34 mouse cellular contexts compared by ENCODE assay signal in the genomic region with DNA sequence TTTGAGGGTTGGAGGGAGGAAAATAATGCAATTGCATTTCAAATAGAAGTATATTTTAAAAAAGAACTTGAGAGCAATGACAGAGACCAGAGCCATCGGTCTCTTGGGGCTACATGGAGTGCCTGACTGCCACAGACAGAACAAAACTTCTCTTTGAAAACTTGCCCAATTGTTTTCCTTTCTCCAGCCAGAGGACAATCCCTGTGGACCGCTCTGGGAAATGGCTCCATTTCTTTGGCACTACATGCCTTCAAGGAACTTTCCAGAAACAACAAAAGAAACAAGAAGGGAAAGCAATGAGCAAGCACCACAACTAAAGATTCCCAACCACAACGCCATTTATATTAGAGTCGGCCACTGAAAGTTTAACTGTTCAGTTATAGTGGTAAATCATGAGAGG. TPM values are rescaled to one million over a fixed set of nuclear protein-coding genes. Genes with fewer than 3 reads are reported as not detected.
DNase-seq lines count a peak whose midpoint lies in the region; ATAC-seq and TF ChIP-seq lines count a peak whose summit lies in the region.
"Had no signal": no experiment of that assay in that cellular context is flagged by ENCODE, and none has a peak within 500 bp of the region (broad histone marks: within the 10 kb centered on the region; RNA-seq: fewer than 3 reads in every experiment).

No protein-coding gene starts in this region.

- no peaks in the 10 kb centered on the region for H3K79me2 ChIP-seq in myocyte (ENCODE audit: control insufficient read depth, insufficient read depth)

- no peak for ATAC-seq in heart, embryonic 12.5 days (ENCODE audit: insufficient number of reproducible peaks, low FRiP score)
- no peak for ATAC-seq in forebrain, embryonic 11.5 days (replicated peaks; ENCODE audit: low FRiP score)
- ATAC-seq: forebrain, embryonic 16.5 days; inflammation-experienced regulatory T-cells, adult 6 months; midbrain, embryonic 15.5 days; Patski had no signal

- no peak overlapping the region for H3K27ac ChIP-seq in heart, embryonic 12.5 days (ENCODE audit: poor library complexity, severe bottlenecking)
- no peak overlapping the region for H3K27ac ChIP-seq in forebrain, embryonic 11.5 days (ENCODE audit: low read depth, low read length)
- H3K27ac ChIP-seq: embryonic facial prominence, embryonic 12.5 days; forebrain, embryonic 10.5 days; hindbrain, embryonic 14.5 days; kidney, embryonic 15.5 days; liver, embryonic 14.5 days; midbrain, embryonic 10.5 days; midbrain, embryonic 15.5 days; neural tube, embryonic 12.5 days; stomach, postnatal 0 days had no signal

- H3K4me2 ChIP-seq in heart, embryonic 12.5 days, result no peak overlapping the region
- peak overlapping the region; percentile 6 for H3K4me2 ChIP-seq in myocyte (ENCODE audit: low read depth)
- no peak overlapping the region for H3K4me2 ChIP-seq in forebrain, embryonic 11.5 days (ENCODE audit: low read depth, low read length, severe bottlenecking)
- H3K4me2 ChIP-seq: embryonic facial prominence, embryonic 12.5 days; hindbrain, embryonic 14.5 days; kidney, embryonic 15.5 days; lung, embryonic 14.5 days; midbrain, embryonic 15.5 days; neural tube, embryonic 12.5 days had no signal

- intact Hi-C loops in gastrocnemius, postnatal 14 days (cut with DNase I; ENCODE audit: low total_unique reads), result no loop called here

- no peaks in the 10 kb centered on the region for H3K27me3 ChIP-seq in heart, embryonic 12.5 days (replicated peaks)
- no peaks in the 10 kb centered on the region for H3K27me3 ChIP-seq in myocyte (ENCODE audit: control insufficient read depth, insufficient read depth, insufficient read length)
- no peaks in the 10 kb centered on the region for H3K27me3 ChIP-seq in forebrain, embryonic 11.5 days (ENCODE audit: control insufficient read depth, insufficient read depth, low read length)
- H3K27me3 ChIP-seq: embryonic facial prominence, embryonic 12.5 days; kidney, embryonic 15.5 days; midbrain, embryonic 15.5 days; neural tube, embryonic 12.5 days had no signal

- WGBS in heart, embryonic 12.5 days, result 75% methylated on average over 4 of the region's 4 CpGs
- WGBS in forebrain, embryonic 11.5 days, result 73% methylated on average over 4 of the region's 4 CpGs

- H3K9ac ChIP-seq in heart, embryonic 12.5 days, result no peak overlapping the region
- no peak overlapping the region for H3K9ac ChIP-seq in forebrain, embryonic 11.5 days (ENCODE audit: low read length)
- H3K9ac ChIP-seq: embryonic facial prominence, embryonic 12.5 days; hindbrain, embryonic 14.5 days; kidney, embryonic 15.5 days; liver, embryonic 14.5 days; lung, embryonic 14.5 days; midbrain, embryonic 15.5 days; neural tube, embryonic 12.5 days had no signal

- DNase-seq in adrenal gland, postnatal 14 days, result peak; percentile 6
- DNase-seq in adrenal gland, adult 2 months, result no peak
- peak; percentile 13 to 46 for DNase-seq in heart, adult 9 months (ENCODE audit: low spot score in 2 of 2)
- DNase-seq in gastrocnemius, postnatal 14 days, result peak; percentile 13
- no peak for DNase-seq in cerebellum, postnatal 4 days (ENCODE audit: low spot score in 2 of 2)
- no peak for DNase-seq in forebrain, embryonic 11.5 days (ENCODE audit: low spot score)
- DNase-seq: cerebellum, adult 8-10 months; cerebellum, postnatal 36 days; embryo, embryonic 11 days; kidney, adult 18-20 months; layer of hippocampus, adult 9-11 months; liver; lung, embryonic 14.5 days; lung, postnatal 14 days; right cerebral cortex, adult 18-20 months; thymus, adult 18-20 months; thymus, postnatal 25 days had no signal

- H3K4me1 ChIP-seq in heart, embryonic 12.5 days (replicated peaks), result no peaks in the 10 kb centered on the region
- H3K4me1 ChIP-seq in forebrain, embryonic 11.5 days (replicated peaks; ENCODE audit: control insufficient read depth, insufficient read depth, low read length), result no peaks in the 10 kb centered on the region
- H3K4me1 ChIP-seq: embryonic facial prominence, embryonic 12.5 days; forebrain, embryonic 10.5 days; kidney, embryonic 15.5 days; midbrain, embryonic 15.5 days; neural tube, embryonic 12.5 days had no signal

- no peak overlapping the region for H3K4me3 ChIP-seq in heart, embryonic 12.5 days
- no peak overlapping the region for H3K4me3 ChIP-seq in myocyte
- no peak overlapping the region for H3K4me3 ChIP-seq in forebrain, embryonic 11.5 days (ENCODE audit: low read depth, low read length)
- H3K4me3 ChIP-seq: embryonic facial prominence, embryonic 12.5 days; forebrain, embryonic 10.5 days; kidney, embryonic 15.5 days; midbrain, embryonic 10.5 days; midbrain, embryonic 15.5 days; neural tube, embryonic 12.5 days had no signal

- H3ac ChIP-seq in myocyte (ENCODE audit: control insufficient read depth, insufficient read length), result no peak overlapping the region

- H3K36me3 ChIP-seq in heart, embryonic 12.5 days, result no peaks in the 10 kb centered on the region
- H3K36me3 ChIP-seq in myocyte (ENCODE audit: control insufficient read depth, insufficient read depth), result no peaks in the 10 kb centered on the region
- H3K36me3 ChIP-seq in forebrain, embryonic 11.5 days (ENCODE audit: control insufficient read depth, insufficient read depth, low read length), result no peaks in the 10 kb centered on the region
- H3K36me3 ChIP-seq: embryonic facial prominence, embryonic 12.5 days; forebrain, embryonic 10.5 days; G1E; kidney, embryonic 15.5 days; midbrain, embryonic 10.5 days; midbrain, embryonic 15.5 days; neural tube, embryonic 12.5 days had no signal

- no peaks in the 10 kb centered on the region for H3K9me3 ChIP-seq in heart, embryonic 12.5 days (replicated peaks)
- no peaks in the 10 kb centered on the region for H3K9me3 ChIP-seq in forebrain, embryonic 11.5 days (ENCODE audit: control insufficient read depth, low read length)
- H3K9me3 ChIP-seq: embryonic facial prominence, embryonic 12.5 days; forebrain, embryonic 10.5 days; G1E; kidney, embryonic 15.5 days; midbrain, embryonic 10.5 days; midbrain, embryonic 15.5 days; neural tube, embryonic 12.5 days had no signal

- TF ChIP-seq POLR2A in myocyte (IDR thresholded peaks at IDR 0.05; ENCODE audit: insufficient read length, low read depth), result no peak

TF ChIP-seq in myocyte, 11 proteins besides CTCF, POLR2A, EP300 and RAD21:
- TF ChIP-seq MYOD1 (IDR thresholded peaks at IDR 0.05; ENCODE audit: control insufficient read depth in 1 of 3, insufficient read length in 2 of 3, low read depth in 2 of 3) (no peak), CEBPB (IDR thresholded peaks at IDR 0.05; ENCODE audit: insufficient read depth, poor library complexity, severe bottlenecking) (no peak), POLR2AphosphoS2 (IDR thresholded peaks at IDR 0.05; ENCODE audit: insufficient read length, low read depth) (no peak), TCF12 (IDR thresholded peaks at IDR 0.05; ENCODE audit: insufficient read depth, poor library complexity, severe bottlenecking) (no peak), TCF3 (IDR thresholded peaks at IDR 0.05; ENCODE audit: insufficient read length, low read depth) (no peak), E2F4 (IDR thresholded peaks at IDR 0.05; ENCODE audit: insufficient read depth) (no peak), MYOG (IDR thresholded peaks at IDR 0.05; ENCODE audit: control insufficient read depth in 1 of 3, insufficient read depth in 1 of 3, insufficient read length in 2 of 3, low read depth in 2 of 3) (no peak)

RNA-seq across cellular contexts. Expression of a gene that starts 55.3 kb away (rescaled TPM):
- 6.5 and 8.7 TPM in 2 replicates for total RNA-seq in adrenal gland, postnatal 14 days (2021)
- total RNA-seq in adrenal gland, adult 2 months (2021), result 10 to 100 TPM in 1 of 2 experiments, 1 to 10 TPM in 1; 4.0 to 10.1 TPM
- polyA plus RNA-seq in adrenal gland, adult 2 months (2012; rRNA removed), result 19.1 and 28.7 TPM in 2 replicates
- 2.8 and 3.3 TPM in 2 replicates for polyA plus RNA-seq in heart, embryonic 12.5 days (2016; fragmentation: Nextera tagmentation; extraction: Ambion mirVana)
- 10 to 100 TPM; 14.1 to 14.2 TPM for total RNA-seq in gastrocnemius, postnatal 14 days (2021)
- 0.06 TPM for polyA plus RNA-seq in myocyte (2012; fragmentation: generic; extraction: Trizol)
- polyA plus RNA-seq in forebrain, embryonic 11.5 days (2014; fragmentation: Nextera tagmentation; extraction: Ambion mirVana), result 5.9 TPM in 2 replicates
- total RNA-seq: G1E; hematopoietic stem cell, adult 5-6 weeks; megakaryocyte progenitor cell, adult 5-6 weeks had no signal
- polyA plus RNA-seq: G1E; inflammation-experienced regulatory T-cells, adult 6 months; Patski had no signal

Comparison
In these comparisons a context has a peak if more than half of its experiments do, and no peak if none do; other contexts are left out.
1. DNase-seq: peak in adrenal gland, postnatal 14 days (single experiment), heart, adult 9 months (2 of 2) and gastrocnemius, postnatal 14 days (single experiment); none in adrenal gland, adult 2 months (single experiment), cerebellum, postnatal 4 days (0 of 2) and forebrain, embryonic 11.5 days (single experiment).